ENCODE assay signal across 15 mouse cellular contexts in the genomic region with DNA sequence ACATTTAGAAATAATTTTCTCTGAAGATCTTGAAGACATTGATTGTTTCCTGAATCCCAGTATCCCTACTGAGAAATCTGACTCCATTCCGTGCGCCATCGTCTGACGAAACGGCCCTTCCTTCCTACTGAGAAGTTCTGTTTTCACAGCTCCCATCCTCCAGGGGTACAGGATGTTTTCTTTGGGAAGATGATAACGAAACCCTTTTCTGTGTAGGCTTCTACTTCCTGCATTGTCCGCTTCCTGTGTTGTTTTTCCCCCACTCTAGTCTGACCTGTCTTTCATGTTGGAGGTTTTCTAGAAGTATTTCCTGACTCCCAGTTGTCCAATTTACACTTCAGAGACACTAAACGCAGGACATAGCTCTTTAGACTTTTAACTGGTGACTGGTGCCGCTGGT. TPM values are rescaled to one million over a fixed set of nuclear protein-coding genes. Genes with fewer than 3 reads are reported as not detected.
A peak's percentile ranks its signal among the peaks of the same experiment; 100 is the strongest.
DNase-seq lines count a peak whose midpoint lies in the region; ATAC-seq and TF ChIP-seq lines count a peak whose summit lies in the region.
"Had no signal": no experiment of that assay in that cellular context is flagged by ENCODE, and none has a peak within 500 bp of the region (broad histone marks: within the 10 kb centered on the region; RNA-seq: fewer than 3 reads in every experiment).

No protein-coding gene starts in this region.

- DNase-seq in heart, embryonic 10.5 days (ENCODE audit: low spot score), result no peak
- DNase-seq in heart, postnatal 25 days (ENCODE audit: low spot score), result no peak
- DNase-seq in kidney, adult 18-20 months, result no peak
- DNase-seq in thymus, adult 2 months, result no peak
- no peak for DNase-seq in thymus, postnatal 10 days (ENCODE audit: low spot score in 2 of 2)
- peak; percentile 60 for DNase-seq in naive thymus-derived CD4-positive, alpha-beta T cell, adult 2 months (ENCODE audit: low read depth)
- no peak for DNase-seq in forebrain, embryonic 14.5 days (ENCODE audit: low spot score)
- DNase-seq: adrenal gland, postnatal 10 days; cerebellum, adult 18-20 months; lung, postnatal 36 days had no signal

- WGBS in heart, embryonic 10.5 days, result 52% methylated on average over 9 of the region's 9 CpGs
- 38% methylated on average over 9 of the region's 9 CpGs for WGBS in kidney, embryonic 15.5 days
- WGBS in thymus, adult 2 months, result 52% methylated on average over 9 of the region's 9 CpGs
- 87% methylated on average over 9 of the region's 9 CpGs for WGBS in forebrain, embryonic 14.5 days

- H3K4me3 ChIP-seq in heart, embryonic 10.5 days, result no peak overlapping the region
- no peak overlapping the region for H3K4me3 ChIP-seq in kidney, embryonic 15.5 days (replicated peaks)
- H3K4me3 ChIP-seq in thymus, adult 2 months (ENCODE audit: control insufficient read depth, insufficient read depth, low read length), result no peak overlapping the region
- no peak overlapping the region for H3K4me3 ChIP-seq in forebrain, embryonic 14.5 days (ENCODE audit: low read depth, low read length)
- H3K4me3 ChIP-seq: embryonic facial prominence, embryonic 15.5 days; forebrain, embryonic 12.5 days had no signal

- no peaks in the 10 kb centered on the region for H3K36me3 ChIP-seq in heart, embryonic 10.5 days
- H3K36me3 ChIP-seq in kidney, embryonic 15.5 days, result no peaks in the 10 kb centered on the region
- H3K36me3 ChIP-seq in thymus, adult 2 months (ENCODE audit: control insufficient read depth, insufficient read depth, low read length), result no peaks in the 10 kb centered on the region; the same call in 1 of the 2 replicates
- H3K36me3 ChIP-seq in forebrain, embryonic 14.5 days (ENCODE audit: control insufficient read depth, insufficient read depth, low read length), result no peaks in the 10 kb centered on the region
- H3K36me3 ChIP-seq: embryonic facial prominence, embryonic 15.5 days; forebrain, embryonic 12.5 days had no signal

- no peak for TF ChIP-seq POLR2A in thymus, adult 2 months (IDR thresholded peaks at IDR 0.05; ENCODE audit: control insufficient read depth, extremely low read depth, insufficient read depth, low read length, poor library complexity)

- H3K9me3 ChIP-seq in heart, embryonic 10.5 days, result no peaks in the 10 kb centered on the region
- H3K9me3 ChIP-seq in kidney, embryonic 15.5 days (replicated peaks), result no peaks in the 10 kb centered on the region
- H3K9me3 ChIP-seq in forebrain, embryonic 14.5 days (replicated peaks; ENCODE audit: control insufficient read depth, low read length), result no peaks in the 10 kb centered on the region
- H3K9me3 ChIP-seq: embryonic facial prominence, embryonic 15.5 days; forebrain, embryonic 12.5 days had no signal

- H3K27me3 ChIP-seq in heart, embryonic 10.5 days (ENCODE audit: insufficient read depth, poor library complexity, severe bottlenecking), result no peaks in the 10 kb centered on the region
- no peaks in the 10 kb centered on the region for H3K27me3 ChIP-seq in kidney, embryonic 15.5 days
- no peaks in the 10 kb centered on the region for H3K27me3 ChIP-seq in thymus, adult 2 months (ENCODE audit: control insufficient read depth, insufficient read depth, low read length)
- H3K27me3 ChIP-seq in forebrain, embryonic 14.5 days (replicated peaks; ENCODE audit: control insufficient read depth, insufficient read depth, low read length), result no peaks in the 10 kb centered on the region
- H3K27me3 ChIP-seq: embryonic facial prominence, embryonic 15.5 days; forebrain, embryonic 12.5 days had no signal

- TF ChIP-seq CTCF in thymus, adult 2 months (IDR thresholded peaks at IDR 0.05; ENCODE audit: borderline replicate concordance, control insufficient read depth, extremely low read depth, insufficient read depth, low read length, poor library complexity), result no peak

- no peak overlapping the region for H3K9ac ChIP-seq in kidney, embryonic 15.5 days
- H3K9ac ChIP-seq in forebrain, embryonic 14.5 days (ENCODE audit: low read length), result no peak overlapping the region
- H3K9ac ChIP-seq: embryonic facial prominence, embryonic 15.5 days; forebrain, embryonic 12.5 days had no signal

- no peak for ATAC-seq in kidney, embryonic 15.5 days (replicated peaks; ENCODE audit: low FRiP score)
- ATAC-seq in forebrain, embryonic 14.5 days, result no peak

- H3K4me2 ChIP-seq in kidney, embryonic 15.5 days, result no peak overlapping the region
- no peak overlapping the region for H3K4me2 ChIP-seq in forebrain, embryonic 14.5 days (ENCODE audit: low read length)
- H3K4me2 ChIP-seq: embryonic facial prominence, embryonic 15.5 days; forebrain, embryonic 12.5 days; midbrain, embryonic 11.5 days had no signal

- H3K4me1 ChIP-seq in heart, embryonic 10.5 days, result 0 out of 2 replicates have a peak, but pooled peaks cover 7% of the 10 kb centered on the region
- peaks cover 5% of the 10 kb centered on the region; the same call in 1 of the 2 replicates for H3K4me1 ChIP-seq in kidney, embryonic 15.5 days
- peaks cover 24% of the 10 kb centered on the region for H3K4me1 ChIP-seq in thymus, adult 2 months (replicated peaks; ENCODE audit: control insufficient read depth, insufficient read depth, low read length)
- peaks cover 2% of the 10 kb centered on the region; the same call in 1 of the 2 replicates for H3K4me1 ChIP-seq in forebrain, embryonic 14.5 days (ENCODE audit: control insufficient read depth, insufficient read depth, low read length)
- H3K4me1 ChIP-seq: embryonic facial prominence, embryonic 15.5 days had no signal

- H3K27ac ChIP-seq in heart, embryonic 10.5 days, result peak overlapping the region; percentile 53
- peak overlapping the region; percentile 70 for H3K27ac ChIP-seq in kidney, embryonic 15.5 days
- peak overlapping the region; percentile 81 for H3K27ac ChIP-seq in thymus, adult 2 months (ENCODE audit: control insufficient read depth, insufficient read depth, low read length)
- no peak overlapping the region for H3K27ac ChIP-seq in forebrain, embryonic 14.5 days (ENCODE audit: low read depth, low read length)
- H3K27ac ChIP-seq: embryonic facial prominence, embryonic 15.5 days; forebrain, embryonic 12.5 days had no signal

- intact Hi-C loops in heart, postnatal 25 days (cut with DNase I), result no loop called here

RNA-seq across cellular contexts. Expression of gene St8sia1, which starts 32.1 kb away (rescaled TPM):
- polyA plus RNA-seq in heart, embryonic 10.5 days (2016; fragmentation: Nextera tagmentation; extraction: Ambion mirVana), result 3.1 and 3.4 TPM in 2 replicates
- under 1 TPM; 0.20 to 0.31 TPM for total RNA-seq in heart, postnatal 25 days (2021)
- 3.0 and 3.1 TPM in 2 replicates for polyA plus RNA-seq in kidney, embryonic 15.5 days (2015; fragmentation: Nextera tagmentation; extraction: Ambion mirVana)
- 22.6 and 26.4 TPM in 2 replicates for polyA plus RNA-seq in thymus, adult 2 months (2012; rRNA removed)
- polyA plus RNA-seq in forebrain, embryonic 14.5 days (2014; fragmentation: Nextera tagmentation; extraction: Ambion mirVana), result 4.1 and 4.7 TPM in 2 replicates
- total RNA-seq: granulocyte monocyte progenitor cell, adult 5-6 weeks had no signal
